Mouse (Mus musculus) testis, adult 2 months (tissue): ENCODE data around the gene Trpv4.

Source experiments
- CTCF ChIP-seq: fragments of 200-500 bp; IDR thresholded peaks from 2 replicates; pipeline ENCODE4 v1.5.1; 2012; ENCODE audit warnings: low read depth, mild to moderate bottlenecking, inconsistent platforms, low read length, moderate library complexity; ENCODE audit not compliant: control insufficient read depth, insufficient read depth, insufficient replicate concordance
- POLR2A ChIP-seq: fragments of 200-500 bp; IDR thresholded peaks from 2 replicates; pipeline ENCODE4 v1.6.1; 2012; ENCODE audit warnings: low read depth, mild to moderate bottlenecking, inconsistent platforms, low read length, moderate library complexity; ENCODE audit not compliant: control insufficient read depth

- TF ChIP-seq POLR2A, result no peak
- TF ChIP-seq CTCF, result no peak
Measured at GRCm38 (mm10) chr5:114593949-114594348, 64.3 kb downstream of the Trpv4 start.
